Mouse (Mus musculus) lung, postnatal 0 days (tissue): ENCODE data around the gene Gm11733.

ENCODE experiments used
- CTCF ChIP-seq: IDR thresholded peaks from 2 replicates; pipeline ENCODE4 v1.5.1; 2016; ENCODE audit warnings: antibody characterized with exemption, mild to moderate bottlenecking
- EP300 ChIP-seq: IDR thresholded peaks from 2 replicates; pipeline ENCODE4 v1.6.1; 2016; ENCODE audit warnings: antibody characterized with exemption, mild to moderate bottlenecking, control low read depth

- TF ChIP-seq CTCF: no peak
- TF ChIP-seq EP300: no peak
Observed at GRCm38 (mm10) chr11:117476554-117477107, 7.5 kb upstream of the Gm11733 start.
